Mouse (Mus musculus) forelimb bud, embryonic 11.5 days (tissue): ENCODE measurements around the gene 4921536K21Rik.

Experiments used
- DNase-seq: peaks from one replicate; pipeline ENCODE4 v3.0.0-alpha.2; 2012; ENCODE audit warnings: low read depth, low spot score

Gene 4921536K21Rik

DNA sequence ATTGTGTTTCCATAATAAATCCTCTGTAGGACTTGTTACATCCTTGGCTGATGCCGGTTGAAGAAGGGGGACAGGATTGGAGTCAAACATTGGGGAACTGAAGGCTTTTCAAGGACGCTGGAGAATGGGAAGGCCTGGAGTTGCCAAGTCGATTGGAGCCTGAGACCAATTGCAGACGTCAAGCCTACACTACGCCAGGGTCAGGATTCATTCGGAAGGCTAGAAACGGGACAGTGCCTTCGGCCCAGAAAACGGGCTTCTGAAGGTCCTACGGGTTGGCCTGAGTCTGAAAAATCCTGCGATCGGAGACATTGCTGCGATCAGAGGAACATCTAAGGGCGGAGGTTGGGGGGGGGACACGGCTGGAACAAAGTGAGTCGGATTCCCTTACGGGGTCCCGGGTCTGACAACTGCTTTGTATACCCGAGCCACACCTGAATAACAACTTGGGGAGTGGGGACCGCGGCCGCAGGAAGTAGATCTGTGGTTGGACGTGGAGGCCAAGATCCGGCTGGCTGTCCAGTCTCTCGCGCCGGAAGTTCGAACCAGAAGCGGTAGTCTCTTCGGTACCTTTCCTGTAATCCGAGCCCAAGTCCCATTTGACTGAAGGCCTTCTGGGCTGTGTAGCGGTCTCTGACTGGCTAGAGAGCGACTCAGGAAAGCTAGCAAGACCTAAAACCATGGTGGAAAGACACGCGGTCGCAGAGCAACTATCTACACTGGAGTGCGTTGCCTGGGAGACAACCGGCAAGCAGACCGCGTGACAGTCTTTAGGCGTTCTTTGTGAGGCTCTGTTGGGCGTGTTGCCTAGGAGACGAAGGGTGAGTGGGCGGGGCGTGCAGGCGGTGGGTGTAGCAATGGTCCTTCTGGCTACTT is at the start of gene 4921536K21Rik, which contains the start of gene Dusp18:
4921536K21Rik (minus strand) TSS at position 693 of the 876 bp plus-strand sequence.
Dusp18 (plus strand) TSS at position 835 of the 876 bp plus-strand sequence.
- peak; percentile 94 for DNase-seq

DNA sequence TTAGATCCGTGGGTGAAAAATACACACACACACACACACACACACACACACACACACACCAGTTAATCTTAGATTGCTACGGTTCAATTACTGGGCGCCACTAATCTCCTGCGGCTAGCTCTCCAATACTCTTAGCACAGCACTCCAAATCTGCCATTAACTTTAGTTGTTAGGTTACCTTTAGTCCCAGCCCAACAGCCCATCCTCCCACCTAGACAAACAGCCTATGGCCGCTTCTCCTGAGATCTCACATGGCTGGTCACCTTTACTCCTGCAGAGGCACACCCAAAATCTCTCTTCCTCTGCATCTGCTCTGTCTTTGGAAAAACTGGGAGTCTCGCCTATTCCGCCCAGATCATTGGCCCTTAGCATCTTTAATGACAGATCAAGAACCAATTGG is 46.5 kb upstream of the 4921536K21Rik start:
- no peak for DNase-seq

DNA sequence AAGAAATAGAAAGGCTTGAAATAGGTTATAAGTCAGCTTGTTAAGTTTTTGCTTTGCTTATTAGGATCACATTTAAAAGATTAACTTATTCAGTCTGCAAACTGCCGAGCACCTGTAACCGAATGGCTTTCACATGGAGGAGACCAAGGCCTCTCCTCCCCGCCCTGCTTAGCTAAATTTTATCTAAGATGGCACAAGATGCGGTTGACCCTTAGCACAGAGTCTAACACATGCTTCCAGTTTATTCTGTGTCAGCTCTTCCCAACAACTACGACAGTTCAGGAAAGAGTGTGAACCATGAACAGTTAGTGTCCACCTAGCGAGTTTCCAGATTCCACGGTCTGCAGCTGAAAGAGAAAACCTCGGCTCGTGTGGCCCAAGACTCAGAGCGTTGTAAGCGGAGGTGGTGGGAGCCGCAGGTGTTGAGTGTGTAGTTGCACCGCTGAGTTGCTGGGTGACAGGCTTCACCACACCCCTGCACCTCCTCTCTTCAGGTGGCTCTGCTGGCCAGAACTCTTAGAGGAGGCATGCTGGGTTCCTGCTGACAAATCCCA is 42.5 kb upstream of the 4921536K21Rik start:
- no peak for DNase-seq

DNA sequence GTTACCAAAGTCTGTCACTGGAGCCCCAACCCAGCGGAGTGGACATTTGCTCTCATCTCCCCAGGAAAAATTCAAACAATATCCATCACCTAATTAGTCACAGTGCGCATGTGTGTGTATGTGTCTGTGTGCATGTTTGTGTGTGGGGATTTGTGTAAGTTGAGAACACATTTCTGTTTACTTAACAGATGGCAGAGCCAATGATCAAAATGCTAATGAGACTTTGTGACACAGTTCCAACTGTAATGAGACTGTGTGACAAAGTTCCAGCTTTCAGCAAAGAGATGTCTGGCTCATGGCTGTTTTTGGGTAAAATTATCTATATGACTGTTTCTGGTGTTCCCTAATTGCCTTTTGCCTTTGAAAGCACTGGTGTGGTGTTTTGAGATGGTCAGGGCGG is 41.4 kb upstream of the 4921536K21Rik start:
- DNase-seq = no peak

DNA sequence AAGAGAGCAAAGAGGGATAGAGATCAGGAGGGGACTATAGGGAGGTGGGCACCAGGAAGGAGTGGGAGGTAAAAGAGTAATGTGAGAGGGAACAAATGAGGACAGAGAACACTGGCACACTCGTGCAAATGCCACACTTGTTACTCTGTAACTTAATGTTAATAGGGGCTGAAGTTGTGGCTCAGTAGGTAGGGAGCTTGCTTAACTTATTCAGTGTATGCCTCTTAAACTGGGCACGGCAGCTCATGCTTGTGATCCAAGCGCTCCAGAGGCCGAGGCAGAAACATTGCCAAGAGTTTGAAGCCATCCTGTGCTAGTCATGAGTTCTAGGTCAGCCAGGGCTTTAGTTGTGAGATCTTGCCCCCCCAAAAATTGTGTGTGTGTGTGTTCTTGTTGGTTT is 40.2 kb upstream of the 4921536K21Rik start:
- DNase-seq = no peak

DNA sequence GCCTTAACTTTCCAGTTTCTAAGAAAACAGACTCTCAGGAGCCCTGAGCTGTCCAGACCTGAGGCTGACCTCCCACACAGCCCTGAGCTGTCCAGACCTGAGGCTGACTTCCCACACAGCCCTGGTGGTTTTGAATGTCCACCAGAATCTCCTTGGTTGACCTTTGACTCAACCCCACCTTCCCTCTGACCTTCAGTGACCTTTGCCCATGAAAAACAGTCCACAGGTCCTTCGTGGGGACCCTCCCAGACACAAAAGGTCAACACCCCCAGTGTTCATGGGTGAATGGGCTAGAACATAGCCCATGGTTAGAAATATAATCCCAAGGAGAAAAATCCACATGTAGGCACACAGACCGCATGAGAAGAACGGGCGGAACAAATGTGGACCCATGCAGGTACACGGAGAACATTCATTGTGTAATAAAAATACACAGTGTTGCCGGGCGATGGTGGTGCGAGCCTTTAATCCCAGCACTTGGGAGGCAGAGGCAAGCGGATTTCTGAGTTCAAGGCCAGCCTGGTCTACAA is 38.9 kb upstream of the 4921536K21Rik start:
- DNase-seq = no peak

DNA sequence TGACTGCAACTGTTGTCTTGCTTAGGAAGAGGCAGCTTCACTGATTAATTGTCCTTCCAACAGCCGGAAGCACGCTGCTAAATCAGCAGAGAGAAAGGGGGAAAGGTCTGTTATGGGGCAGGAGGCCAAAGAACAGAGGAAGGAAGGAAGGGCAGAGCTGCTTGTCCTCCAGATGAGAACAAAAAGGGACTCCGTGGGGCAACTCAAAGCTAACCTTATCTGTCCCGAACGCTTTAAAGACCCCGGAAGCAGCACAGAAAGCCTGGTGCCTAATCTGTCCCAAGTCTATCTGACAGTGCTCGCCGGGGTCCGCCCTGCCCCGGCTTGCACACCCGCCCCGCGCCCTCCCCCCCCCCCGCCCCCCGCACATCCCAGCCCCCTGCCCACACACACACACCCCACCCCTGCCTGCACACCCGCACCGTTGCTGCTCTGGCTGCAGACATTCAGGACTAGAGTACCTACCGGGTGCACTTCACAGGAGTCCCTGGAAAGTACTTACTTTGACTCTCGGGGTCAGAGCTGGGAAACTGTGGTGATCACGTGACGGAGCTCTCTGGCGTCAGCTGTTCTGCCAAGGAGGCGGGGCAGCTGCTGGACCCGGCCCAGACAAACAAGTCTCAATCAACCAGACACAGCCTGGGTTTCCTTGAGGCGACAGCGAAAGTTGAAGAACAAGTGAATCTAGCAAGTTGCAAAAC is 36.8 kb upstream of the 4921536K21Rik start, which contains the start of gene Tcn2:
Tcn2 (minus strand) TSS at position 649 of the 701 bp plus-strand sequence.
- DNase-seq = peak; percentile 77

DNA sequence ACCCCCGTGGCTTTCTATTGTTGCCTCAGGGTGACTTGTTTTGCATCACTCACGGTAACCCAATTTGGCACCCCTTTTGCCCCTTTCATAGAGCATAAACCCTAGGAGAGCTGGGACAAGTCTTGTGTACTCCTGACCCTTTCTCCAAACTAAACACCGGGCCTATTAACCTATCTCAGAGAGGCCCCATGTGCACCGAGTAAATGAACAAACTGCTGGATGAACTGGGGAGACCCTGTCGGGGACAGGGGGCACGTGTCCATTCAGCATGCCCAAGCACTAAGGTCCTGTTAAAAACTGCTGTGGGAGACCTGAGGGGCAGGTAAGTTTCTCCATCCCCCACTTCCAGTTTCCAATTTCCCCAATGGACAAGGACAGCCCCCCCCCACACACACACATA is 36.0 kb upstream of the 4921536K21Rik start:
- DNase-seq = no peak

DNA sequence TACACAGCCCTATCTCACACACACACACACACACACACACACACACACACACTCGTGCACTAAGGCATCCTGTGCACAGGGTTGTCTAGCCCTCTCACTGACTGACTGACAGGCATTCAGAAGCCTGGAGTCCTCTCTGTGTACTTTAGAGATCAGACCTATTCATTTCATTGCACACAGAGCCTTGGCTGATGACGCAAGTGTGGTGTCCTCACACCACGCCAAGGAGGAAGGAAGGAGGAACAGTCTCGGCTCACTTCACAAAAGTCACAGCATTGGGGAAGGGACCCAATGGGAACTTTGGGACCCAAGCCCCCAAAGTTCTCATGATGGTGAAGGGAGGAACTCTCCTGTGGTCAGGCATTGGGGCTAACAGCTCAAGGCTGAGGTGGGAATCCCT is 35.1 kb upstream of the 4921536K21Rik start:
- DNase-seq = no peak

DNA sequence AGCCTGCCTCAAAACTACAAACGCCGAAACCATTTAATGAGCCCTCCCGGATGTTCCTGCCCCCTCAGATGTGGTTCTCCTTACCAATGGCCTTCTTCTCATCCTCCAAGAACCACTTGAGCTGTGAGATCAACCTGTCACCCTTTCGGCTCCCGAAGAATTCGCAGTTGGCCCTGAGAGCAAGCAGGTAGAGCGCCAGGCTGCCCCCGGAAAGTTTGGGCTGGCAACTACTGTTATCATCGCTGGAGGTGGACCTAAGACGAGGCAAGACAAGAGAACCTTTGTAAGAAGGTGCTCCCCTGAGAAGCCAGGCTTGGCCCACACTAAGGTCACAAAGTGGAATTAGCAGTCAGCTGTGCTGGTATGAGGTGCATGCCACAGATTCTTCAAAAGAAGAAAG is 31.0 kb upstream of the 4921536K21Rik start:
- DNase-seq = no peak

DNA sequence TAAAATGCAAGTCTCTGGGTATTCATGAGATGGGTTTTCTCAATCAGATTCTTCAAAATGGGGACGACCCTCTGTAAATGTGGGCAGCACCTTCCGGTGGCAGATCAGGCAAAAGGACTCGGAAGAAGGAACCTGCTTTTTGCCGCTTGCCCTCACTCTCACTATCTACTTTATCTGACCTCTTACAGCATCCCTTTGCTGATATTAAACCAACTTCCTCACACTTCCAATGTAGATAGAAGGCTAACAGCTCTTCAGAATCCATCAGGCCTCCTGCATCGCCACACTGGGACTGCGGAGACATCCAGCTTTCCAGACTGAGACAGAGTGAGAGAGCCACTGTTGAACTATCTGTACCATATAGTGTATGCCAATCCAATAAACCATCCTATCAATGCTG is 27.8 kb upstream of the 4921536K21Rik start:
- DNase-seq = no peak

DNA sequence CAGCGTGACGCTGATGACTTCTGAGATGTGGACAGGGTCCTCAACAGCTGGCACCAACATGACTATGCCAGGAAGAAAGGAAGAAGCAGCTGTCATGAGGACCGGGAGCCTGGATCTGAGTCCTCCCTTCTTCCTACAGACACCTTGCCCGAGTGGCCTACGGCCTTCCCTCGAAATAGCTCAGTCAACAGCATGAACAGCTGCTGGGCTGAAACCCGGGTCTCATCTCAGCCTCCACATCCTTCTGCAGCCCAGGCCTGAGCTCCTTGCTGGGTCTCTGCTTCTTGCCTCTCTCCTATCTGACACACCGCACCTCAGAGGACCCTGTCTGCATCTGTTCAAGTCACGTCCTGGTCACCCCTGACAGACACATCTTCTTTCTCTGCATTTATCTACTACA is 27.2 kb upstream of the 4921536K21Rik start:
- DNase-seq = no peak

DNA sequence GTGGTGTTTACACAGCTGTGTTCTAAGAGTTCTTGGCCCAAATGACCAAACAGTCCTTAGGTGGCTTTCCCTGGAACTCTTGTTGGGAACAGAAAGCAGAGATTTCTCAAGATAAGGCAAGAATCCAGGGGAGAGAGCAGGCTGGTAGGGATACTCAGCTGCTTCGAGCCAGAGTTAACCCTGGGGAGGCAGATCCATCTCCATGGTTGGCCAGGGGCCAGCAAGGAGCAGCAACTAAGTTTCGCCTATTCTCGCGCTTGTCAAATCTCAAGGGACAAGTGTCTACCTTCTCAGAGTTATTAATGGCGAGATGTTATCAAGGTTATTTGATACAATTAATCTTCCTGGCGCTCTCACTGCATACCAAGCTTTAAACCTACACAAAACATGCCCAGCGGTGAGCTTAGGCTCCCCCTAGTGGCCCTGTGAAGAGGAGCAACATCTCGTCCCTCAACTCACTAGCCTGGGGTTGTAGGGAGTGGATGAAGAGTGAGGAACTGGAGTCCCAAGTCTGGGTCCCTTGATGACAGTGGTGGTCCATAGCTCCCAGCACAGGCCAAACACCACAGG is 26.5 kb upstream of the 4921536K21Rik start:
- peak; percentile 35 for DNase-seq

DNA sequence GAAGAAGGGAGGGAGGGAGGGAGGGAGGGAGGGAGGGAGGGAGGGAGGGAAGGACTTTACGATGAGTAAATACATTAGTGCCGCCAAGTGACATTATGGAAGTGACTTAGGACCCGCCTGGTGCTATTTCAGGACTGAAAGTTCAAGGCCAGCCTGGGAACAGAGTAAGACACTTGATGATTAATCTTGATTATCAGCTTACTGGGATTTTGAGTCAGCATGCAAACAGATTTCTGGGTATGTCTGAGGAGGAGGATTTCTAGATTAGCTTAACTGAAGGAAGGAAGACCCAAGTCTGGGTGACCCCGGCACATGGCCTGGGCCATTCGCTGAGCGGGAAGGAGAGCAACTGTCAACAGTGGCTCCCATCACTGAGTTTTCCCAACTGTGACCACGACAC is 25.6 kb upstream of the 4921536K21Rik start:
- DNase-seq = no peak

DNA sequence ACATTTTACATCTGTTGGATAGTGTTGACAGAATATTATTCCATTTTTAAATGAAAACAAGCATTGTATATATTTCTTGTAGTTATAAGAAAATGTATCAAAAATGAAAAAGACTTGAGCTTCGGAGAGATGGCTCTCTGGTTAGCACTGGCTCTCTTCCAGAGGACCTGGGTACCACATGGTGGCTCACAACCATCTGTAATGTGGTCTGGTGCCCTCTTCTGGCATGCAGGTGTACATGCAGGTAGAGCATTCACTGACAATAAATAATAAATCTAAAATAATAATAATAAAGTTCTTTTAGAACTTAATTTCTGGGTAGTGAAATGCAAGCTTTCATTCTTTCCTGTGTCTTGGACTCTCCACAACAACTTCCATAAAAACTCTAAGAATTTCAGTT is 23.8 kb upstream of the 4921536K21Rik start:
- DNase-seq = no peak

DNA sequence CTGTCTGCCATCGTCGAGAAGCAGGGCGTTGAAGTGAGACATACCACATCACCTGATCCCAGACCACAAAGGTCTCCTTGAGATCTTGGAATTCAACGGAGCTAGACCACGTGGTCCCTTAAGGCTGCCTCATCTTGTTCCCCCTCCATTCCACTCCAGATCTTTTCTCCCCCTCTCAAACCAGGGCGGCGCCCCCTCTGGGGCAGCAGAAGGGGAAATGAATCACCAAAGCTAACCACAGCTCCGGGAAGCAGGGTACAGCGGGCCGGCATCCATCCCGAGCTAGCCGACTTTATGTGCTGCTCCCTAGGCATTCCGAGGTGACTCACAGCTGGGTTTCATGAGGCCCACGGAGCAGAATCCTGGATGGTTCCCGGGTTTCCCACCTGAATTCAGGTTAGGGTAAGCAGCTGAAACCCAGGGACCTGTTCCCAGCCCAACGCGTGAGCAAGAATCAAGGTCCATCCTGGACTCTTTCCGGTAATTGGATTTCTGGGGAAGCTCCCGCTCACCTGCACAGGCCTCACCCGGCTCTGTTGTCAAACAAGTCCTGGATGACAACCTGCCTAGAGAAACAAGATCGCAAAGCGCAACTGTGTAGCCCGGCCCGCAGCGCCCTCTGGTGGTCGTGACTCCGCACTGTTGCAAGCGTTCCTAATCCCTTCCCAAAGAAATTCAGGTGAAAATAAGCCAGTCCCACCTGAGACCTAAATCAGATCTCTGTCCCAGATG is 19.4 kb upstream of the 4921536K21Rik start, which contains the start of gene Slc35e4:
Slc35e4 (minus strand) TSS at position 556 of the 732 bp plus-strand sequence.
- peak; percentile 78 for DNase-seq

DNA sequence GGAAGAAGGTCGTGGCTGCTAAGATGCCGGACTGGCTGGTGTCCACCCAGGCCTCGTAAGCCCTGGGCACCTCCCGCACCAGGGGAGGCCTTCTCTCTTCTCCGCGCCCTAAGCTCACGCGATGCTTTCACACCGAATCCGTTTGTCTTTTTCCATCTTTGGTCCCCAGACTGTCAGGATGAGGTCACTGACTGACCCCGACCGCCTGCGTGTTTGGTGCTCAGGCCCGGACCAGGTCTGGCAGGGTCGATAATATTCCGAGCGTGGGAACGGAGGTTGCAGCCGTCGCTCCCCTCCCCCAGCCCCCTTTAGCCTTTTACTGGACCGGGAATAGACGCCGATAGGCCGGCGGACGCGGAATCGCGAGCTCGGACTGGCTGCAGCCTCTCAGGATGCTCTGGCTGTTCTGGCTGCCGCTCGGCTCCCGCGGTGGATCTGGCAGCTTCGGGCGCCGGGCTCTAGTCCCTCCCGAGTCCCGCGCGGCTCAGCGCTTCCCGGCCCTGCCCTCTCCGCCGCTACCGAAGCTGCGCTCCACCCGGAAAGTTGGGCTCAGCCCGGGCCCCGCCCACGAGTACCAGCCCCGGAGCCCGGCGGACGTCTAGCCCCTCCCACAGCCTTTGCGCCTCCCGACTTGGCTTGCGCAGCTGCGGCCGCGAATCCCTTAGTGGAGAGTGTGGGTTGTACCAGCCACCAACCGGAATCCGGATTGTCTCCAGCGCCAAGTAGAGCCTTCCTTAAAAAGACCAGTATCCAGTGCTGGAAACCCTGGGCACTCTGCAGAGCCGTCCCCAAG is 18.6 kb upstream of the 4921536K21Rik start:
- peak; percentile 67 for DNase-seq

DNA sequence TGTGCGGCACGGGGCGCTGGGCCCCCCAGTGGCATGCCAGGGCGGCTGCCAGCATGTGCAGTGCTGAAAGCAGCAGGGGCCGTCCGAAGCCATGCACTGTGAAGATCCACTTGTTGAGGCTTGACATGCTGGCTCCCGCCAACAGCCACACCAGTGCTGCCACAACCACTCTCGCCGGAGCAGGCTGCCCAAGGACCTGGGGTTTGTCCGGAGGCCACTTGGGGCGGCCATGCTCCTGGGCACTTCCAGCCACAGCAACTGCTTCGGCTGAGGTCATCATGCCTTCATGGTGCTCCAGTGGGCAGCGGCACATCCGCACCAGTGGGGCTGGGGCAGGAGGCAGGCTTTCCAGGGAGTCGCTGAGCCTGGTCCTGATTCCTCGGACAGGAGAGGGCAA is 18.0 kb upstream of the 4921536K21Rik start:
- peak; percentile 3 for DNase-seq

DNA sequence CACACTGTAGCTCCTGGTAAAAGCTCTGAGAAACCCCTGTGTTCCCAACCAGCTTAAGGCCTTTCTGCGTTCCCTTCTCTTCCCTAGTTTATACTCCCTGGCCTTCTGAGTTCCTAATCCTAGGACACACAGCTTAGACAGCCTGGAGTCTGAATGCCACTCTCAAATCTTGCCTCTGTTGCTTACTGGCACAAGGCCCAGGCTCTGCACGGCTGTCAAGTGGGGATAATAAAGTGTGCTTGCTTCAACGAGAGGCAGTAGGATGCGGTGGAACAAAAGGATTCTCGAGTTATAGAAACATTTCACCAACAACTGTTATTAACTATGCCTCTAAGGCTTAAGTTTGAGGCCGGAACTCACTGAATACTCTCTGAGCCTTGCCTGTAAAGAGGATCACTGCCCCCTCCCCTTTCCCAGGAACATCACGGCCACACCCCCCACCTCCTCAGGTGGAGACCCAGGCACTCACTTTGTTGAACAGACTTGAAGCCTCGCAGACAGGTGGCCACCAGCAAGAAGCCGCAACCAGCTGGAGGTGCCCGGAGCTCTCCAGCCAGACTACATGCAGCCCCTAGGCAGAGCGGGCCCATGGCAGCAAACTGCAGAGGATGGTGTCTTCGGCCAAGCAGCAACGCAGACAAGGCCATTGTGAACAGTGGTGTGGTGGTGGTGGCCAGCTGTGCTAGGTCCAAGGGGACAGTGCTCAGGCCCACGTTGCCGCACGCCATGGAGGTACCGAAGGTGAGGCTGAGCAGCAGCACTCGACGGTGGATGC is 17.4 kb upstream of the 4921536K21Rik start:
- no peak for DNase-seq
